ENCODE assay signal across 7 mouse cellular contexts in the genomic region with DNA sequence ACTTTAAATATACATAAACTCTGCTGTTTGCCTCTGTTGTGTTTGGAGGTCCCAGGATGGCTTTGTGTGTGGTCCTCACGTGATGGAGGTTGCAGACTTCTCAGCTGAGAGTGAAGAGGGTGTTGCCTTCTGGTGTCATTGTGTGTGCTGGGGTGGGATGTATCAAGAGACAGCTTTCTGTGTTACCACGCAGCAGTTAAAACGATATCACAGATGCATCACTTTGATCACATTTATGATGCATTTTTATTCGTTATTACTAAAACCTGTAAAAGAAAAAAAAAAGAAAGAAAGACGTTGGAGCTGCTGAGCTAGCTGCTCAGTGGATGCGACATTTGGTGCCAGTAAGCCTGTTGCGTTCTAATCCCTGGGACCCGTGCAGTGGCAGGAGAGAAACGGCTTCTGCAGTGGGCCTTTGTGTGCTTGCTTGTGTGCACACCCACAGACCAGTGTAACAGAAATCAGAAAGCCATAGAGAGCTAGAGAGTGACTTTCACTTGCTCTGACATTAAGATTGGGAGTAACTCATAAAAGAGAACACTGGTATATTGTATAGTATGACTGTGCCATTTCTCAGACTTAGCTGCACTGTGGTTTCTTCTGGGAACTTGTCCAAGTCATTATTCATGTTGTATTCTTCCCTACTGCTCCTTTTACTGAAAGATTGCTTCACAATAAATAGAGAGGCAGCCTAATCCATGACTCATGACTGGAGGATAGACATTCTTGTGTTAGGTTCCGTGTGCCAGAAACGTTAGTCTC. TPM values are rescaled to one million over a fixed set of nuclear protein-coding genes. Genes with fewer than 3 reads are reported as not detected.
A peak's percentile ranks its signal among the peaks of the same experiment; 100 is the strongest.
DNase-seq lines count a peak whose midpoint lies in the region; ATAC-seq and TF ChIP-seq lines count a peak whose summit lies in the region.

No protein-coding gene starts in this region.

- no peak overlapping the region for H3K9ac ChIP-seq in lung, embryonic 14.5 days
- no peak overlapping the region for H3K9ac ChIP-seq in embryonic facial prominence, embryonic 14.5 days (ENCODE audit: low read depth, low read length)
- H3K9ac ChIP-seq in midbrain, embryonic 14.5 days (replicated peaks; ENCODE audit: low read length), result no peak overlapping the region

- H3K27ac ChIP-seq in lung, embryonic 14.5 days (ENCODE audit: low read depth), result peak overlapping the region; percentile 42; the same call in 1 of the 2 replicates
- H3K27ac ChIP-seq in embryonic facial prominence, embryonic 14.5 days (replicated peaks; ENCODE audit: low read depth, low read length), result peak overlapping the region; percentile 82
- peak overlapping the region; percentile 42 for H3K27ac ChIP-seq in midbrain, embryonic 14.5 days (replicated peaks; ENCODE audit: low read depth, low read length)

- peak; percentile 85 for DNase-seq in lung, embryonic 14.5 days
- DNase-seq in lung, postnatal 10 days, result no peak
- peak; percentile 47 for DNase-seq in R1 (ENCODE audit: low read depth, low spot score)
- peak; percentile 92 for DNase-seq in embryonic facial prominence, embryonic 14.5 days (ENCODE audit: low spot score)
- peak; percentile 89 for DNase-seq in large intestine, adult 2 months (ENCODE audit: low read depth, low spot score)
- DNase-seq in midbrain, embryonic 14.5 days, result peak; percentile 69
- no peak for DNase-seq in ovary, postnatal 36 days (ENCODE audit: low spot score)

- no peak for TF ChIP-seq CTCF in lung, embryonic 14.5 days (IDR thresholded peaks at IDR 0.05; ENCODE audit: low read depth)

- peak; percentile 85 for ATAC-seq in lung, embryonic 14.5 days (ENCODE audit: insufficient read depth)
- ATAC-seq in embryonic facial prominence, embryonic 14.5 days (ENCODE audit: low read depth), result peak; percentile 81
- ATAC-seq in midbrain, embryonic 14.5 days (ENCODE audit: low FRiP score, low TSS enrichment), result peak; percentile 80

- no peaks in the 10 kb centered on the region for H3K9me3 ChIP-seq in lung, embryonic 14.5 days (ENCODE audit: low read depth, low read length)
- no peaks in the 10 kb centered on the region for H3K9me3 ChIP-seq in embryonic facial prominence, embryonic 14.5 days (ENCODE audit: control insufficient read depth, low read length)
- no peaks in the 10 kb centered on the region for H3K9me3 ChIP-seq in midbrain, embryonic 14.5 days (ENCODE audit: control insufficient read depth, low read length)

- no peaks in the 10 kb centered on the region for H3K27me3 ChIP-seq in lung, embryonic 14.5 days (ENCODE audit: insufficient read depth, low read length)
- H3K27me3 ChIP-seq in embryonic facial prominence, embryonic 14.5 days (replicated peaks; ENCODE audit: control insufficient read depth, insufficient read depth, low read length), result no peaks in the 10 kb centered on the region
- H3K27me3 ChIP-seq in midbrain, embryonic 14.5 days (ENCODE audit: control insufficient read depth, insufficient read depth, low read length), result no peaks in the 10 kb centered on the region

- no peaks in the 10 kb centered on the region for H3K36me3 ChIP-seq in lung, embryonic 14.5 days (ENCODE audit: insufficient read depth)
- H3K36me3 ChIP-seq in embryonic facial prominence, embryonic 14.5 days (ENCODE audit: control insufficient read depth, insufficient read depth, low read length), result no peaks in the 10 kb centered on the region
- H3K36me3 ChIP-seq in midbrain, embryonic 14.5 days (ENCODE audit: control insufficient read depth, insufficient read depth, low read length), result no peaks in the 10 kb centered on the region

- peak overlapping the region; percentile 35 for H3K4me2 ChIP-seq in lung, embryonic 14.5 days
- H3K4me2 ChIP-seq in embryonic facial prominence, embryonic 14.5 days (ENCODE audit: low read depth, low read length), result peak overlapping the region; percentile 39
- H3K4me2 ChIP-seq in midbrain, embryonic 14.5 days (ENCODE audit: low read length), result peak overlapping the region; percentile 30

- H3K4me3 ChIP-seq in lung, embryonic 14.5 days (ENCODE audit: low read depth, low read length), result no peak overlapping the region
- H3K4me3 ChIP-seq in embryonic facial prominence, embryonic 14.5 days (ENCODE audit: low read depth, low read length), result peak overlapping the region; percentile 7; the same call in 1 of the 2 replicates
- no peak overlapping the region for H3K4me3 ChIP-seq in midbrain, embryonic 14.5 days (replicated peaks; ENCODE audit: low read depth, low read length)

- H3K4me1 ChIP-seq in lung, embryonic 14.5 days (ENCODE audit: insufficient read depth), result no peaks in the 10 kb centered on the region
- peaks cover 21% of the 10 kb centered on the region for H3K4me1 ChIP-seq in embryonic facial prominence, embryonic 14.5 days (ENCODE audit: control insufficient read depth, insufficient read depth, low read length)
- 0 out of 2 replicates have a peak, but pooled peaks cover 7% of the 10 kb centered on the region for H3K4me1 ChIP-seq in midbrain, embryonic 14.5 days (ENCODE audit: control insufficient read depth, insufficient read depth, low read length)

- WGBS in lung, embryonic 14.5 days, result 29% methylated on average over 11 of the region's 11 CpGs
- 34% methylated on average over 11 of the region's 11 CpGs for WGBS in embryonic facial prominence, embryonic 14.5 days
- WGBS in large intestine, adult 2 months, result 6% methylated on average over 11 of the region's 11 CpGs
- WGBS in midbrain, embryonic 14.5 days, result 12% methylated on average over 11 of the region's 11 CpGs

RNA-seq across cellular contexts. Expression of gene Cdk19, which starts 32.7 kb away (rescaled TPM):
- 10.6 and 11.6 TPM in 2 replicates for polyA plus RNA-seq in lung, embryonic 14.5 days (2014; fragmentation: Nextera tagmentation; extraction: Ambion mirVana)
- polyA plus RNA-seq in embryonic facial prominence, embryonic 14.5 days (2014; fragmentation: Nextera tagmentation; extraction: Ambion mirVana), result 9.6 and 10.9 TPM in 2 replicates
- polyA plus RNA-seq in large intestine, adult 2 months (2012; rRNA removed), result 3.6 and 5.0 TPM in 2 replicates
- 9.4 and 13.1 TPM in 2 replicates for polyA plus RNA-seq in midbrain, embryonic 14.5 days (2014; fragmentation: Nextera tagmentation; extraction: Ambion mirVana)

Comparison
In these comparisons a context has a peak if more than half of its experiments do, and no peak if none do; other contexts are left out.
1. DNase-seq: peak in lung, embryonic 14.5 days (single experiment), R1 (single experiment), embryonic facial prominence, embryonic 14.5 days (single experiment), large intestine, adult 2 months (single experiment) and midbrain, embryonic 14.5 days (single experiment); none in lung, postnatal 10 days (single experiment) and ovary, postnatal 36 days (single experiment).
2. Peak in every context shown above with its lines, with median percentiles within 50 percentile points of each other: ATAC-seq, H3K27ac ChIP-seq and H3K4me2 ChIP-seq.